Mouse (Mus musculus): ENCODE results near the gene Stk35.

GRCm38 (mm10) chr2:129874084-129874483 is 73.8 kb downstream of the Stk35 start:
- TF ChIP-seq POLR2A (IDR thresholded peaks at IDR 0.05; ENCODE audit: insufficient read depth, low read depth, low read length) (no peak), EP300 (IDR thresholded peaks at IDR 0.05; ENCODE audit: insufficient read depth, low read depth, low read length) (no peak), CTCF (IDR thresholded peaks at IDR 0.05) (no peak)
